Mouse (Mus musculus): ENCODE results near the gene Tmc3. TPM values are rescaled to one million over a fixed set of nuclear protein-coding genes. Genes with fewer than 3 reads are reported as not detected.

Gene Tmc3
- polyA plus RNA-seq (2016; fragmentation: Nextera tagmentation; extraction: Ambion mirVana) = 0.38 and 1.2 TPM in 2 replicates

DNA sequence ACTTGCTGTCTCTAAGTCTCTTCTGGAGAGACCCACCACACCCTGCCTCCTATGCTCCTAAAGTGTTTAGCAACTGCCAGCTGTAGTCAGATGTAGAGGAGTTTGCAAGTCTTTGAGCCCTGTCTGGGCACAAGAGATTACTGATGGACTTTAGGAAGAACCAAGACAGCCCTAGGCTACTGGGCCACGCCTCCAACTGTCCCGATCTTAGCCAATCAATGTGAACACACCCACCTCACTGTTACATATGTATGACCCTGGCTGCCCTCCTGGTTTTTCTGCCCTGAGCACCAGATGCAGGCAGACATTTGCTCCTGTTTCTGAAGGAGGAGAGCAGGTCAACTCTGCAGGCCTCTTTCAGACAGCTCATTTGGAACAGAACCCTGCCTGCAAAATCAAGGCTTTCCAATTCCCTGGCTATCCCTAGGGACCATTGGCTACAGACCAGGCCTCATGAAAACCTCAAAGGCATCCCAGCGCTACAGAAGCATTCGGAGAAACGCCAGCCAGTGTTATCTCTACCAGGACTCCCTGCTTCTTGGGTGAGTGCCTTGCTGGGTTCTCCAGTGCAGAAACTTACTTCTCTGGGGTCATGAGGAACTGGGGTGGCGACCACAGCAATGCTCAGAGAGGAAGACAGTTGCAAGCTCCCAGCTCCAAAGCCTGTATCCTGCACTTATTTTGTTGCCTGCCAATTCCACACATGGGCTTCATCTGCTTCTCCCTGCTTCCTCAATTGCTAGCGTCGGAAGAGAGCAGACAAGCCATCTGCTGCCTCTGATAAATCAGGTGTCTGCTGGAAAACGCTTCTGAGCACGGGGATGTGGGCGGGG is at the start of gene Tmc3:
Tmc3 (plus strand) TSS at position 289 of the 833 bp plus-strand sequence.
- DNase-seq (ENCODE audit: low spot score) = peak; percentile 25
- Histone ChIP-seq H3K27me3 (ENCODE audit: low read depth, poor library complexity, severe bottlenecking) (no peaks in the 10 kb centered on the region), H3K36me3 (no peaks in the 10 kb centered on the region), H3K4me3 (no peak within 1 kb of the TSS), H3K4me1 (peaks cover 9% of the 10 kb centered on the region), H3K27ac (replicated peaks) (peak within 1 kb of the TSS; percentile 29; the same call in 1 of the 2 replicates), H3K9me3 (replicated peaks) (no peaks in the 10 kb centered on the region)
- WGBS = 64% methylated on average over 11 of the region's 11 CpGs

DNA sequence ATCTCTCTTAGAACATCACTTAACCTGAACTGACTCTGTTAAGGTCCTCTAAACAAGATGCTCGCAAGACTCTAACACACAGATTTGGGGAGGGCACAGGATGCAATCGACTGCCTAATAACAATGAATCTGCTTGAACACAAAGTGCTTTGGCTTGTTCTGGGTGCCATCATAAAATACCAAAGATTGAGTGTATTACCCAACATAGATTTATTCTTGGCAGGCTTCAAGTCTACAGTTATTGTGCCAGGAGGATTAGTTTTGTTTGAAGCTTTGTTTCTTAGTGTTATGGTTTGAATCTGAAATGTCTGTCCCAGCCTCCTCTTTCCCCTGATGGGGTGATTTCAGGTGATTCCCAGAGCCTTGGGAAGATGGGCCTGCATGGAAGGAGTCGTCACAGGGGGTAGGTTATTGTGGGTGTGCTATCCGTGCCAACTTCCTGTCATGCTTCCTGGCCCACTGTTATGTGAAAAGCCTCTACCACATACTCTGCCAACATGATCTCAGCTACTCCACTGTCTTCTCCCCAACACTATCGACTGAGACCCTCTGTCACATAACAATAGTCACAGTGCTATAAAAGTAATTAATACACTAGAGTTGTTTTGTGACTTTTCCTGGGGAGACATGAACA is 43.1 kb upstream of the Tmc3 start:
- H3K36me3 ChIP-seq = no peaks in the 10 kb centered on the region
- no peak overlapping the region for H3K4me3 ChIP-seq
- no peak for DNase-seq (ENCODE audit: low spot score)
- H3K27ac ChIP-seq (replicated peaks) = no peak overlapping the region
- no peaks in the 10 kb centered on the region for H3K9me3 ChIP-seq (replicated peaks)
- H3K27me3 ChIP-seq (ENCODE audit: low read depth, poor library complexity, severe bottlenecking) = no peaks in the 10 kb centered on the region
- peaks cover 3% of the 10 kb centered on the region; the same call in 1 of the 2 replicates for H3K4me1 ChIP-seq
- WGBS = 89% methylated on average over 5 of the region's 5 CpGs

DNA sequence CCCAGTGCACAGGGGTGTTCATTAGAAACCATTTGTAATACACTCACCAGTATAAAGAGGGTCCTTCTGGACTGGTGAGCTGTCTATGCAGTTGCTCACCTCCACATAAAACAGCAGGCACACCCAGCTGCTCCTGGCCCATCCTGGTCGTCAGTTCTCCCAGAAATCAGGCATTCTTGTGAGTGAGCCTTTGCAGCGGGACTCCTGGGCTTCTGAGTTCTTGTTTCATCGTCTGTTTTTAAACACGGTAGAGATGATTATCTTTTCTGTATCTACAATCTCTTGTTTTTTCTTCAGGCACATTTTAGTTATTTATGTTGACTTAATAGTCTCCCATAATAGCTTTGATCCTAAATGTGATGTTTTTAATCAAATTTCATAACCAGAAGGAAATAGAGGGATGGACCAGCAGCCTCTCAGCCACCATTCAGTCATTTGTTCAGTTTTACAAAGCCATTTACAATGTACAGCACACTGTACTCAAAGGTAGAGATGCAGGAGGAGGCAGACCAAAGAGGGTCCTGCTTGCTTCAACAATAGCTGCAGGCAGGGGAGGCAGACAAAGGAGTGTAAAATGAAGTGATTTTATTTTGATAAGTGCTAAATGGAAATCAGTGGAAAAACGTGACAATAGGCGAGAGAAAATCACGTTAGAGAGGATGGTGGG is 35.9 kb upstream of the Tmc3 start:
- peak overlapping the region; percentile 79 for H3K27ac ChIP-seq (replicated peaks)
- DNase-seq (ENCODE audit: low spot score) = no peak
- H3K9me3 ChIP-seq (replicated peaks) = no peaks in the 10 kb centered on the region
- peaks cover 22% of the 10 kb centered on the region for H3K4me1 ChIP-seq
- no peak overlapping the region for H3K4me3 ChIP-seq
- 63% methylated on average over 7 of the region's 7 CpGs for WGBS
- no peaks in the 10 kb centered on the region for H3K27me3 ChIP-seq (ENCODE audit: low read depth, poor library complexity, severe bottlenecking)
- no peaks in the 10 kb centered on the region for H3K36me3 ChIP-seq

DNA sequence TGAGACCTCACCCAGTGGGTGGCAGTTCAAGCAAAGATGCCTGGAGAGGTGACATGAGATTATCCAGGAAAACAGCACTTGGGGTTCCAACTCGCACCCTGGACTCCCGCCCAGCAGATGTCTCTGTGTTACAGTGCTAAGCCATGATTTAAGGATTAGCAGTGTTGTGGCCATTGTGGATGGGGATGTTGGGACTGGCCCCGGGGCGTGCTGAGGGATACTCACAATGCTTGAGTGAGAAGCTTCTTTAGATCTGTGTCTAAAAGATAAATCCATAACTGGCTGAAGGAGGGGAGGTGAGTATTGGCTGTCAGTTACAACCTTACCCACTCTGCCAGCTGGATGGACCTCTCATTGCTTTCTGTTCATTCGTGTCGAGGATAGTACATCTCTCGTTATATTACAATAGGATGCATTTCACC is 35.4 kb upstream of the Tmc3 start:
- no peaks in the 10 kb centered on the region for H3K36me3 ChIP-seq
- H3K27me3 ChIP-seq (ENCODE audit: low read depth, poor library complexity, severe bottlenecking) = no peaks in the 10 kb centered on the region
- peak overlapping the region; percentile 79 for H3K27ac ChIP-seq (replicated peaks)
- peaks cover 22% of the 10 kb centered on the region for H3K4me1 ChIP-seq
- no peaks in the 10 kb centered on the region for H3K9me3 ChIP-seq (replicated peaks)
- DNase-seq (ENCODE audit: low spot score) = no peak
- no peak overlapping the region for H3K4me3 ChIP-seq
- WGBS = 61% methylated on average over 7 of the region's 7 CpGs

DNA sequence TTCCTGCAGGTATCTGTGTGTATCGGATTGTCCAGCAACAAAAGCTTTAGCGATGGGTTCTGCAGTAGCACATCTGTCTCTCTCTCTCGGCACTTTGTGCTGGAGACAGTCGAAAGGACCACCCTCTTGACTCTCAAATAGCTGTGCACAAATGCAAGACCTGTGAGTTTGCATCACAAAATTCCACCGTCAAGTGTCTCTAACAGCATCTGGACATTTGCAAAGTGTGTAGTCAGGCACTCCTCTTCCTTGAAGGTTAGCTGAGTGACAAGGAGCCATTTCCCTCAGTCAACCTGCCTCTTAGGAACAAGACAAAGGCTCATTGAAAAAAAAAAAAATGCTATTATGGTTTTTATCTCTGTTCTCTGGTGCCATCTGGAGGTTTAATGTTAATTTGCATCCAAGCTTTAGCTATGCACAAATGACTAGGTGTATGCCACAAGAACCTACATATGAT is 34.7 kb upstream of the Tmc3 start:
- H3K36me3 ChIP-seq = no peaks in the 10 kb centered on the region
- H3K4me1 ChIP-seq = peaks cover 22% of the 10 kb centered on the region
- no peak overlapping the region for H3K4me3 ChIP-seq
- peak; percentile 31 for DNase-seq (ENCODE audit: low spot score)
- whole genome bisulfite sequencing = 64% methylated on average over 5 of the region's 5 CpGs
- no peaks in the 10 kb centered on the region for H3K27me3 ChIP-seq (ENCODE audit: low read depth, poor library complexity, severe bottlenecking)
- no peaks in the 10 kb centered on the region for H3K9me3 ChIP-seq (replicated peaks)
- peak overlapping the region; percentile 79 for H3K27ac ChIP-seq (replicated peaks)

DNA sequence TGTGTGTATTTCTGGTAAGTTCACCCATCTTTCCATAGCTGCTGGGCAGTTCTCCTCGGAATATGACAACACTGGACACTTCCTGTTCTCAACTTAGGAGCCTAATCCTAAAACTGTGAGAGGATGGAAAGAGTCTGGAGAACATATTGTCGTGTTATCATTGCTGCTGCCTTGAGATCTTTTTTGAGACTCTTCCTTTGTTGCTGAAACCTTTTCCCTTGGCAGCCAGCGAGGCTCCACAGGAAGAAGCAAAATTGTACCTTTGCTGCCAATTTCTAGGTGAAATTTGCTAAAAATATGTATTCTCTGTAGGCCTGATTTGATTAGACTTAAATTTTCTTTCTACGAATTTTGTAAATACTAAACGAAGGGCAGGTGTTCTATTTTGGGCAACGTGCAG is 30.2 kb upstream of the Tmc3 start:
- H3K27ac ChIP-seq (replicated peaks) = no peak overlapping the region
- no peaks in the 10 kb centered on the region for H3K9me3 ChIP-seq (replicated peaks)
- H3K36me3 ChIP-seq = no peaks in the 10 kb centered on the region
- no peaks in the 10 kb centered on the region for H3K27me3 ChIP-seq (ENCODE audit: low read depth, poor library complexity, severe bottlenecking)
- peaks cover 9% of the 10 kb centered on the region for H3K4me1 ChIP-seq
- H3K4me3 ChIP-seq = no peak overlapping the region
- WGBS = 84% methylated on average over 6 of the region's 6 CpGs
- DNase-seq (ENCODE audit: low spot score) = no peak

DNA sequence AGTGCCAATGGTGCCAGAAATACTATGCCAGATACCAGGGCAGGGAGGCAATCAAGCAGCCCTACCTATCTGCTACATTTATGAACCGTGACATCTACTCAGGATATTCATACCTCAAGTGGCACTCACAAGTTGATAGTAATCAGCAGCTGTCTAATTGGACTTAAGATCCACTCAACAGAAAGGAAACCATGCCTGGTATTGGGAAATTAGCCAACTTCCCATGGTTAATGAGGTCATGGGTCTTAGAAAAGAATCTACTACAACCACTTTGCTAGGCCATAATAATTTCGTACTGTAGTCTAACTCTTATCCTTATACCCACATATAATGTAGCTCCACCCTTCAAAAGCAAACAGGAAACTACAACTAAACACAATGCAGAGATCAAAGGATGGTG is 28.2 kb upstream of the Tmc3 start:
- no peaks in the 10 kb centered on the region for H3K9me3 ChIP-seq (replicated peaks)
- peaks cover 3% of the 10 kb centered on the region; the same call in 1 of the 2 replicates for H3K4me1 ChIP-seq
- H3K27ac ChIP-seq (replicated peaks) = no peak overlapping the region
- no peaks in the 10 kb centered on the region for H3K36me3 ChIP-seq
- 89% methylated on average over 2 of the region's 2 CpGs for whole genome bisulfite sequencing
- H3K4me3 ChIP-seq = no peak overlapping the region
- no peaks in the 10 kb centered on the region for H3K27me3 ChIP-seq (ENCODE audit: low read depth, poor library complexity, severe bottlenecking)
- no peak for DNase-seq (ENCODE audit: low spot score)

DNA sequence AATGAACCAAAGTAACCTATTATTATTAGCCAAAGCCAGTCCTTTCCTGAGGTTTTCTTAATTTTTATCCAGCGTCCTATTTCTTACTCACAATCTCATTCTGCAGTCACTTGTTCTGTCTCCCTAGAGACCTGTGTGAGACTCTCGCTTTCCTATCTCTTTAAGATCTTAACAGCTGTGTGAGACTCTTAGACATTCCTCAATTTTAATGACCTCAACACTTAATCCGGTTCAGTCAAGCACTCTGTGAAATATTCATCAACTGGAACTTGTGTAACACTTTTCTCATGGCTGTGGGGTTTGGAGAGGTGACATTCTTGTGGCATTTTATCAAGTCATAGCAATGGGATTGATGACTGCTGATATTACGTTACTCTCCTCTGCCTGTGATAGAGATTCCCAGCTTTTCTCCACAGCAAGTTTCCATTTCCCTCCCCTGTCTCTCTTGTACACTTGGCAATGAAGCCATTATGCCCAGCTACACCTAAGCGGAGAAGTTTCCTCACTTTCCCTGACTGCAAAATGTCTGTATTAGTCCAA is 25.9 kb upstream of the Tmc3 start:
- Histone ChIP-seq H3K27ac (replicated peaks) (no peak overlapping the region; the same call in 1 of the 2 replicates), H3K36me3 (no peaks in the 10 kb centered on the region), H3K9me3 (replicated peaks) (no peaks in the 10 kb centered on the region), H3K4me1 (peaks cover 17% of the 10 kb centered on the region), H3K4me3 (no peak overlapping the region), H3K27me3 (ENCODE audit: low read depth, poor library complexity, severe bottlenecking) (no peaks in the 10 kb centered on the region)
- DNase-seq (ENCODE audit: low spot score) = no peak
- WGBS = 73% methylated on average over 5 of the region's 5 CpGs

DNA sequence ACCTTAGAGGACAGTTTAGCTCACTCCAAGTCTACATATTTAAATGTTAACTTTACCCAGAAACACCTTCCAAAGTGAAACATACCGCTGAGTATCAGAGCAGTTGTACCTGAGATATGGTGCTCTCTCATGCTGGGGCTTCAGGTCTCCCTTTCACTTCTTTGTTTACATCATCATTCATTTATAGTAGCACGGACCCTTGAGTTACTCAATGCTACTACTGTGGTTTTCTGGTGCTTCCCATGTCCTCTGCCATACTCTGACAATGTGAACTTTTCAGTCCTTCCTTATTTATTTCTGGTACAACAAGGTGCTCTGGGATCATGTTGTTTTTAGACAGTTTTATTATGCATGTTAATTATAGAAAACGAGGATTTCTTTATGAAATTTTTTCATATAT is 25.2 kb upstream of the Tmc3 start:
- peaks cover 17% of the 10 kb centered on the region for H3K4me1 ChIP-seq
- H3K4me3 ChIP-seq = no peak overlapping the region
- no peaks in the 10 kb centered on the region for H3K9me3 ChIP-seq (replicated peaks)
- no peaks in the 10 kb centered on the region for H3K27me3 ChIP-seq (ENCODE audit: low read depth, poor library complexity, severe bottlenecking)
- H3K27ac ChIP-seq (replicated peaks) = no peak overlapping the region
- DNase-seq (ENCODE audit: low spot score) = no peak
- no peaks in the 10 kb centered on the region for H3K36me3 ChIP-seq
- WGBS = 92% methylated on average over 3 of the region's 3 CpGs

DNA sequence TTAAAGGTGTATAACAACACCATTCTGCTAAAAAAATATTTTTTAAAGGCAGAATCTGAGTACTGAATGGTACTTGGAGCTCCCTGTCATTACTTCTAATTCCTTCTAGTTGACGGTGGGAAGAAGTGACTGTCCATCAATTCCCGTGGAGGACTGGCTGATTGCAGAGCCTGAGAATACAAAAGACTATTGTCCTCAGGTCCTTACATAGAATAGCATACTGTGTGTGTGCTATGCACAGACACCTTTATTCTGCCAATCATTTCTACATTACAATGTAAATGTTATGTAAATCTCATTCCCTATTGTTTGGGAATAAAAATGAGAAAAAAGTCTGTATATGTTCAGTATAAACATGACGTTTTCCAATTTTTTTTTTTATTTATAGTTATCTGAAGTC is 22.9 kb upstream of the Tmc3 start:
- no peaks in the 10 kb centered on the region for H3K27me3 ChIP-seq (ENCODE audit: low read depth, poor library complexity, severe bottlenecking)
- no peak overlapping the region; the same call in 1 of the 2 replicates for H3K27ac ChIP-seq (replicated peaks)
- no peaks in the 10 kb centered on the region for H3K36me3 ChIP-seq
- no peak for DNase-seq (ENCODE audit: low spot score)
- no peak overlapping the region for H3K4me3 ChIP-seq
- 33% methylated on average over 3 of the region's 3 CpGs for WGBS
- H3K4me1 ChIP-seq = peaks cover 20% of the 10 kb centered on the region
- no peaks in the 10 kb centered on the region for H3K9me3 ChIP-seq (replicated peaks)

DNA sequence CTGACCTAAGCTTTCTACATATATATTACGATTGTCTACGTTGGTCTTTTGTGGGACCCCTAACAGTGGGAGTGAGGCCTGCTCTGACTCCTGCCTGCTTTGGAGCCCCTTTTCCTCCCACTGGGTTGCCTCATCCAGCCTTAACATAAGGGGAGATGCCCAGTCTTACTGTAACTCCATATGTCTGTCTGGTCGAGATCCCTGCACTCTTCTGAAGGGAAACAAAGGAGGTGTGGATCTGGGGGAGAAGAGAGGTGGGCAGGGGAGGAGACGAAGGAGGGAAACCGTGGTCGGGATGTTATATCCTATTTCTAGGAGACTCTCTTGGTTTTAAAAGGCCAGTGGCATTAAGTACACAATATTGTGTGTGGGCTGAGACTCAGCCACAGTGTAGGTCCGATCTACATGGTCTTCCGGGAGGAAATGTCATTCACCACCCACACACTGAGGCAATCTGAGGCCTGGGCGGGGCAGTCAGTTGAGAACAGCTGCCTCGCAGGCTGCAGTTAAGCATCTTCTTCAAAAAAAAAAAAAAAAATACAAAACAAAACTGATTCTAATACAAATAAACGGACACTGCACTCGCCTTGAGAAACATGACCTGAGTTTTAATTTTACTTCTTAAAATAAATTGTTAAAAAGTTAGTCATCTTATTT is 20.0 kb upstream of the Tmc3 start:
- Histone ChIP-seq H3K27me3 (ENCODE audit: low read depth, poor library complexity, severe bottlenecking) (no peaks in the 10 kb centered on the region), H3K4me1 (peaks cover 25% of the 10 kb centered on the region), H3K36me3 (no peaks in the 10 kb centered on the region), H3K4me3 (no peak overlapping the region), H3K9me3 (replicated peaks) (no peaks in the 10 kb centered on the region), H3K27ac (replicated peaks) (peak overlapping the region; percentile 25; the same call in 1 of the 2 replicates)
- WGBS = 76% methylated on average over 12 of the region's 12 CpGs
- DNase-seq (ENCODE audit: low spot score) = no peak

DNA sequence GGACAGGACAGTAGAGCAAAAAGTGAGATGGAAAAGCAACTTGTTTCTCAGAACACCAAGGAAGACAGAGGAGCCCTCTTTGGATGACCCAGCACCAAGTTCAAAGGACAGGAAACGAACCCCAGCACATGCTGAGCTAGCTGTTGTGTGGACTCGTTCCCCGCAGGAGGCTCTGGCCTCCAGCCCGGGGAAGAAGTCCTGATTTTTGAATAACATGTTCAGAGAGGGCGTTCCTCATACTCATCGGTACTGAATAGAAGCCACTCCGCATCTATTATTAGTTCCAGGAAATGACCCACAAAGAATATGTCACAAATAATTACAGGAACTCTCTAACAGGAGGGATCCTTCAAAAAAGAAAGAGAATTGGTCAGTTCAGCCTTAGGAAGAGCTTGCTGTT is 18.8 kb upstream of the Tmc3 start:
- Histone ChIP-seq H3K36me3 (no peaks in the 10 kb centered on the region), H3K4me1 (peaks cover 27% of the 10 kb centered on the region), H3K9me3 (replicated peaks) (no peaks in the 10 kb centered on the region), H3K27me3 (ENCODE audit: low read depth, poor library complexity, severe bottlenecking) (no peaks in the 10 kb centered on the region), H3K4me3 (no peak overlapping the region), H3K27ac (replicated peaks) (peak overlapping the region; percentile 42; the same call in 1 of the 2 replicates)
- WGBS = 55% methylated on average over 7 of the region's 7 CpGs
- DNase-seq (ENCODE audit: low spot score) = no peak

Data from midbrain, embryonic 10.5 days (tissue).